Mouse (Mus musculus): ENCODE data around the gene 2310057N15Rik.
A peak's percentile ranks its signal among the peaks of the same experiment; 100 is the strongest.
"Not testable (repeated sequence)": the region's sequence is repeated elsewhere in the genome, so short reads cannot be mapped to it uniquely, and the experiment has no call there.

2310057N15Rik gene

DNA sequence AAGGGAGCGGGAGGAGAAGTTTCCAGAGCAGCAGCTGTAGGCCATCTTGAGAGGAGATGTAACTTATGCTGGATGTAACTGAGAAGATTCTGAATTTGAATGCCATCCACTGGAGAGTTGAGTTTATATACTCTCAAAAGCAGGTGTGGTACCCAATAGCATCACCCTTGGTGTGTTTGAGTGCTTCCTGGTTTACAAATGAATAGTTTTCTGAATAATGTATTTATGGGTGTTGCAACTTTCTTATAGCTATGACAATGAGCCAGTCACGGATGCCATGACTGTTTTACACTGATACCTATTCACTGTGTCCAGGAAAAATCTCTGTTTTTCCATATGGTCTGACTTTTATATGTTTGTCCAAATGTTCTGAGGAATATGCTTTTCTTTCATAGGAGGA, at the start of gene 2310057N15Rik:
Gene 2310057N15Rik, minus strand, starts transcription at position 101 of the 400 bp plus-strand sequence.
- no peak for DNase-seq (ENCODE audit: low read depth)

DNA sequence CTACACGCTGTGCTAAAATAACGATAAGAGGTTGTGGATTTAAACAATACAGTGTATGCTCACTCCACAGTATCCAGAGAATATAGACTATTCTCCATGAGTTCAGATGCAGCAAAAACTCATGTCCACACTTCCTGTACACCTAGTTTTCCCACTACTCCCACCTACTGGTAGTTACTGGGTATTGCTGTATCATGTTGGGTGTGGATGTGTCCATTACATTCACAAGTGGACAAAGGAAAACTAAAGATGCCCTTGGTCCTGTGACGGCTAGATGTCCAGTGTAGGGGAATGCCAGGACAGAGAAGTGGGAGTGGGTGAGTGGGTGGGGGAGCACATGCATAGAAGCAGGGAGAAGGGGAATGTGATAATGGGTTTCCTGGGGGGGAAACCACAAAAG, 49.7 kb upstream of the 2310057N15Rik start:
- peak; percentile 1 for DNase-seq (ENCODE audit: low read depth)

DNA sequence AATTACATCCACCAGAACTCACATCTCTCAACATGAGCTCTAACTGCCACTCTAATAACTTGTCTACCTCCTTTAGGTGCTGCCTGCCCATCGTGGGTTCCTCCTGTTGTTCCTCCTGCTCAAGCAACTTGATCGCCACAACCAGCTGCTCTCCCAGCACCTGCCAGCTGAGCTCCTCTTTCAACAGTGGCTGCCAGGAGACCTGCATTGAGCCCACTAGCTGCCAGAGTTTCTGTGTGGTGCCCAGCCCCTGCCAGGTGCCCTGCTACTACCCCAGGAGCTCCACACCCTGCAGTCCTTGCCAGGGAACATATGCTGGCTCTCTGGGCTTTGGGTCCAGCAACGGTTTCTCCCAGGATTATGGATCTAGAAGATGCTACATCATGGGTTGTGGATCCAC, 46.1 kb upstream of the 2310057N15Rik start, which contains the start of gene Krtap15:
Gene Krtap15, plus strand, starts transcription at position 150 of the 400 bp plus-strand sequence.
- no peak for DNase-seq (ENCODE audit: low read depth)

DNA sequence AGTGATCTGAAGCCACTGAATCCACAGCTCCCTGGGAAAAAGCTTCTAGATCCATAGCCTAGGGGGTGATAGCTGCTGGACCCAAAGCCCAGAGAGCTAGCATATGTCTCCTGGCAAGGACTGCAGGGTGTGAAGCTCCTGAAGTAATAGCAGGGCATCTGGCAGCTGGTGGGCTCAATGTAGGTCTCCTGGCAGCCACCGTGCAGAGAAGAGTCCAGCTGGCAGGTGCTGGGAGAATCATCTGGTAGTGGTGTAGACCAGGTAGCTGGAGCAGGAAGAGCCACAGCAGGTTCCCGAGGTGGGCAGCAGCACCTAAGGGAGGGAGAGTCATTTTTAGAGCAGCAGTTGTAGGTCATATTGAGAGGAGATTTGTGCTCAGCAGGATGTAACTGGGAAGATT, 37.8 kb upstream of the 2310057N15Rik start, which contains the start of gene Gm20741:
Gene Gm20741, minus strand, starts transcription at position 394 of the 400 bp plus-strand sequence.
- no peak for DNase-seq (ENCODE audit: low read depth)

DNA sequence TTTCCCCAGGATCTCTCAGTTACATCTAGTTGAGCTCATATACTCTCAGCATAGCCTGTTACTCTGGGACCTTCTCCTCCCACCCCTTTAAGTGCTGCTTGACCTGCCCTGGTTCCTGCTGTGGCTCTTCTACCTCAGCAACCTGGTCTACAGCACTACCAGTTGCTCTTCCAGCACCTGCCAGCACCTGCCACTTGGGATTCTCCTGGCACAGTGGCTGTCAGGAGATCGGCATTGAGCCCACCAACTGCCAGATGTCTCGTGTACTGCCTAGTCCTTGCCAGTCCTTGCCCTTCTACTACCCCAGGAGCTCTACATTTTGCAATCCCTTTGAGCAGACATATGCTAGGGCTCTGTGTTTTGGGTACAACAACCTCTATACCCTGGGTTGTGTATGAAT, 12.8 kb upstream of the 2310057N15Rik start:
- DNase-seq (ENCODE audit: low read depth): no peak

DNA sequence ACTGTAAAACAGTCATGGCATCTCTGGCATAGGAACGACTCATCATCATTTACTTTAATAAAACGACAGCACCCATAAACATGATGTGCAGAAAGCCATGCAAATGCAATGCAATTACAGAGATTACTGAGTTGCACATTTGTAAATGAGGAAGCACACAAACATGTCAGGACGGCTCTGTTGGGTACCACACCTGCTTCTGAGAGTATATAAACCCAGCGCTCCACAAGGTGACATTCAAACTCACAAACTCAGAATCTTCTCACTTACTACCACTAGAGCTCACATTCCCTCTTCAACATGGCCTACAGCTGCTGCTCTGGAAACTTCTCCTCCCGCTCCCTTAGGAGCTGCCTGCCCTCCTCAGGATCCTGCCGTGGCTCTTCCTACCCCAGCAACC, 3.6 kb upstream of the 2310057N15Rik start, which contains the start of gene Gm5965:
Gene Gm5965, plus strand, starts transcription at position 301 of the 400 bp plus-strand sequence.
- no peak for DNase-seq (ENCODE audit: low read depth)

DNA sequence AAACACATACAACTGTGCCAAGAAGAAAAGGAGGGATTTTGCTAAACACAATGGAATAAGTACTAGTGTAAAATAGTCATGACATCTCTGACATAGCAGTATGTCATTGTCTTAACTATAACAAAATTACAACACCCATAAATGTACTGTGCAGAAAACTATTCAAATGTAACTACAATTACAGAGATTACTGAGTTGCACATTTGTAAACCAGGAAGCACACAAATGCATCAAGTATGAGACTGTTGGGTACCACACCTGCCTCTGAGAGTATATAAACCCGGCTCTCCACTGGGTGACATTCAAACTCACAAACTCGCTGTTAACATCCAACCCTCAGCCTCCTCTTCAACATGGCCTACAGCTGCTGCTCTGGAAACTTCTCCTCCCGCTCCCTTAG, 15.5 kb downstream of the 2310057N15Rik start, which contains the start of gene 2310034C09Rik:
Gene 2310034C09Rik, plus strand, starts transcription at position 301 of the 400 bp plus-strand sequence.
- not testable (repeated sequence) for DNase-seq (ENCODE audit: low read depth)

DNA sequence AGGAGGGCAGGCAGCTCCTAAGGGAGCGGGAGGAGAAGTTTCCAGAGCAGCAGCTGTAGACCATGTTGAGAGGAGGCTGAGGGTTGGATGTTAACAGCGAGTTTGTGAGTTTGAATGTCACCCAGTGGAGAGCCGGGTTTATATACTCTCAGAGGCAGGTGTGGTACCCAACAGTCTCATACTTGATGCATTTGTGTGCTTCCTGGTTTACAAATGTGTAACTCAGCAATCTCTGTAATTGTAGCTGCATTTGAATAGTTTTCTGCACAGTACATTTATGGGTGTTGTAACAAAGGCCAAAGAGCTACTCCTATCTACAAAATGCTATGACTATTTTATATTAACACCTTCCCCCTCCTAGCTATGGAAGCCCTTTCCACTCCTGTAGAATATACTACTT, 22.5 kb downstream of the 2310057N15Rik start, which contains the start of gene Krtap13:
Gene Krtap13, minus strand, starts transcription at position 101 of the 400 bp plus-strand sequence.
- not testable (repeated sequence) for DNase-seq (ENCODE audit: low read depth)

DNA sequence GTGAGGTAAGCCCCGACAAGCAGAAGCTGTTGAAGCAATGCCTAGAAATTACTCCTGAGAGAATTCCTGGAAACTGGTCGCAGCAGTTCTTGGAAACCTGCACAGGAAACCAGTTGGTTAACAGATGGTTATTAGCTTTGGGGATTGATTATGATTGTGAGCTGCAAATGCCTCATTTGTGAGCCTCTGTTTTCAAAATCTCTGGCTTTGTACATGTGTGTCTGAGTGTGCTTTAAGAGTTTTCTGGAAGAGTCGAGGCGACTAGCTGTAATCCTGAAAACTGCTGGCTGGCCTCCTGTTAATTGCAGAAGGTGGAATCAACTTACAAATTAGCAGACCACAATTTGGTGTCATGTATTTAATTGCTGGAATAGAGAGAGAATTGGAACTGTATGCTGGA, 26.1 kb downstream of the 2310057N15Rik start:
- no peak for DNase-seq (ENCODE audit: low read depth)

DNA sequence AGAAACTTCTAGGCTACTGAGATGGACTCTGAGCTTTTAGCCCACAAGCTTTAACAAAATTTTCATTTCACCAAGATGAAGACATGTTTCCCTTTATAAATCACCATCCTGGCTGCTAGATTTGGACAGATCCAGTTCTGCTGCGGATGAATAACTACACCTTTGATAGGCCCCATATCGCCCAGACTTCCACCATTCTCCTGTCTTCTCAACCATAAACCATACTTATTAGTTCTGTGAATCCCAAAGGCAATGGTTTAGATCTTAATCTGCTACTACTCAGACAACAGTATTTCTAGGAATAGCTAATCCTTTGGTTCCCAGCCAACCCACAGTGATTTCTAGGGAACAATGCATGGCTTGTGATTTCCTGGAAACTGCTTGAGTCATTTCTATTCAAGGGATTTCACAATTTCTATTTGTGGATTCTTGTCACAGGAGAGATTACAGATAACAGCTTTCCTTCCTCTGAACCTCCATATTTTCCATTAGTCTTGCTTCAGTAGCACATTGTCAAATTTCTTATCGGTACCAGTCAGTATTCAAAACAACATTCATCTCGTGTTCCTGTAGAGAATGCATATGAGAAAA, 29.2 kb downstream of the 2310057N15Rik start:
- no peak for DNase-seq (ENCODE audit: low read depth)

DNA sequence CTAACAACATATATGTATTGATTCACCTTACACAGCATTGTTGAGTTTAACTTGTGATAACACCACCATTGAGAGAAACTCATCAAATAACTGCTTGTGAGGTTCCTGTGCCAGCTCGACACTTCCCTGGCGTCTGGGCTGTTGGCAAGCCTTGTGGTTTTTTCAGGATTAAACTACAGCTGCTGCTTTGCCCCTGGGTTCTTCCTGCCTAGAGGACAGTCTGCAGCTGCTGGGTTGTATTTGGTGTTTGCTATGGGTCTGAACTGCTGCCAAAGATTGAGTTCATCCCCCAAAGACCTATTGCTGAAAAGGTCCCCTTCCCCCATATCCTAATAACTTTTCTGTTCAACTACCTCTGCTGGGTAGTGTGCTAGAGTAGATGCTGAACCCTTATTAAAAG, 38.6 kb downstream of the 2310057N15Rik start:
- no peak for DNase-seq (ENCODE audit: low read depth)

DNA sequence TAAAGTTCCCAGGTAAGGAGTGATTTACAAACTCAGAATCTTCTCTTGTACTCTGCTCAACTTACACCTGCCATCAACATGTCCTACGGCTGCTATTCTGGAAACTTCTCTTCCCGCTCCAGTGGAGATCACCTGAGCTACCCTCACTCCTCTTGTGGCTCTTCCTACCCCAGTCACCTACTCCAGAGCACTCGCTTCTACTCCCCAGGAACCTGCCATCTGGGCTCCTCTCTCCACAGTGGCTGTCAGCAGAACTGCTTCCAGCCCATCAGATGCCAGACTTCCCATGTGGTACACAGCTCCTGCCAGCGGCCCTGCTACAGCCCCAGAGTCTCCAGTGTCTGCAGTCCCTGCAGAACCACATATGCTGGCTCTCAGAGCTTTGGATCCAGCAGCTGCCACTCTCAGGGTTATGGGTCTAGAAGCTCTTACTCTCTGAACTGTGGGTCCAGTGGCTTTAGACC, 45.2 kb downstream of the 2310057N15Rik start, which contains the start of gene Krtap13-1:
Gene Krtap13-1, plus strand, starts transcription at position 51 of the 464 bp plus-strand sequence.
- DNase-seq (ENCODE audit: low read depth): no peak

Measured in induced T-regulatory cell, adult 2 months (primary cell).